Mouse (Mus musculus): ENCODE measurements at regions not wholly inside any gene's neighbourhood (a gene's known extent, or its start where the extent isn't known, plus 50 kb on each side); places are given as distances from the start of the nearest gene placed in this dataset.
A peak's percentile ranks its signal among the peaks of the same experiment; 100 is the strongest.

- no peak for DNase-seq (ENCODE audit: low spot score in 2 of 2)
Observed at GRCm38 (mm10) chr2:128217784-128218467, 92.1 kb downstream of the Bcl2l11 start.

- no peak for DNase-seq (ENCODE audit: low spot score in 2 of 2)
Observed at GRCm38 (mm10) chr2:128218961-128219360, 93.1 kb downstream of the Bcl2l11 start.

GRCm38 (mm10) chr2:128221055-128221454 lies 95.2 kb downstream of the Bcl2l11 start:
- no peak for DNase-seq (ENCODE audit: low spot score in 2 of 2)

- no peak for DNase-seq (ENCODE audit: low spot score in 2 of 2)
Observed at GRCm38 (mm10) chr2:128221657-128222056, 95.8 kb downstream of the Bcl2l11 start.

- DNase-seq (ENCODE audit: low spot score in 2 of 2) = no peak
Observed at GRCm38 (mm10) chr2:128226465-128227047, 100.7 kb downstream of the Bcl2l11 start.

GRCm38 (mm10) chr2:128229730-128230129 lies 103.9 kb downstream of the Bcl2l11 start:
- DNase-seq (ENCODE audit: low spot score in 2 of 2) = no peak

- DNase-seq (ENCODE audit: low spot score in 2 of 2) = no peak
Observed at GRCm38 (mm10) chr2:128230921-128231320, 105.1 kb downstream of the Bcl2l11 start.

GRCm38 (mm10) chr2:128231338-128231737 lies 105.5 kb downstream of the Bcl2l11 start:
- DNase-seq (ENCODE audit: low spot score in 2 of 2) = no peak

- no peak for DNase-seq (ENCODE audit: low spot score in 2 of 2)
Observed at GRCm38 (mm10) chr2:128232027-128232426, 106.2 kb downstream of the Bcl2l11 start.

- DNase-seq (ENCODE audit: low spot score in 2 of 2) = no peak
Observed at GRCm38 (mm10) chr2:128235127-128235526, 109.3 kb downstream of the Bcl2l11 start.

GRCm38 (mm10) chr2:128239451-128239850 lies 113.6 kb downstream of the Bcl2l11 start:
- no peak for DNase-seq (ENCODE audit: low spot score in 2 of 2)

- DNase-seq (ENCODE audit: low spot score in 2 of 2) = no peak
Observed at GRCm38 (mm10) chr2:128240054-128240453, 114.2 kb downstream of the Bcl2l11 start.

GRCm38 (mm10) chr2:128240536-128241279 lies 114.9 kb downstream of the Bcl2l11 start:
- DNase-seq (ENCODE audit: low spot score in 2 of 2) = no peak

- no peak for DNase-seq (ENCODE audit: low spot score in 2 of 2)
Observed at GRCm38 (mm10) chr2:128241280-128241665, 115.4 kb downstream of the Bcl2l11 start.

GRCm38 (mm10) chr2:128245544-128245943 lies 119.7 kb downstream of the Bcl2l11 start:
- DNase-seq (ENCODE audit: low spot score in 2 of 2) = peak; percentile 12 to 21

- DNase-seq (ENCODE audit: low spot score in 2 of 2) = no peak
Observed at GRCm38 (mm10) chr2:128247967-128248366, 122.1 kb downstream of the Bcl2l11 start.

GRCm38 (mm10) chr2:128249188-128249587 lies 123.3 kb downstream of the Bcl2l11 start:
- no peak for DNase-seq (ENCODE audit: low spot score in 2 of 2)

- no peak for DNase-seq (ENCODE audit: low spot score in 2 of 2)
Observed at GRCm38 (mm10) chr2:128249607-128250006, 123.8 kb downstream of the Bcl2l11 start.

GRCm38 (mm10) chr2:128250841-128251240 lies 125.0 kb downstream of the Bcl2l11 start:
- DNase-seq (ENCODE audit: low spot score in 2 of 2) = no peak

- DNase-seq (ENCODE audit: low spot score in 2 of 2) = no peak
Observed at GRCm38 (mm10) chr2:128256651-128257050, 130.8 kb downstream of the Bcl2l11 start.

- DNase-seq (ENCODE audit: low spot score in 2 of 2) = no peak
Observed at GRCm38 (mm10) chr2:128257262-128257661, 131.4 kb downstream of the Bcl2l11 start.

GRCm38 (mm10) chr2:128263880-128264279 lies 138.0 kb downstream of the Bcl2l11 start:
- no peak for DNase-seq (ENCODE audit: low spot score in 2 of 2)

Measured in right cerebral cortex, postnatal 36 days (tissue).